Mouse (Mus musculus) testis, postnatal 10 days (tissue): ENCODE data around the gene Olfr1362.

Experiments used
- DNase-seq: peaks from one replicate; pipeline ENCODE4 v3.0.0; 2021; ENCODE audit warnings: low spot score

Gene Olfr1362

GRCm38 (mm10) chr13:21613922-21614321, at the start of gene Olfr1362:
Gene Olfr1362 (minus strand): TSS chr13:21614022.
- no peak for DNase-seq

- no peak for DNase-seq
These were observed 49.5 kb upstream of the Olfr1362 start, which contains the start of gene Olfr1361 for GRCm38 (mm10) chr13:21663286-21663685. Gene Olfr1361 (minus strand): TSS chr13:21663386.

DNA sequence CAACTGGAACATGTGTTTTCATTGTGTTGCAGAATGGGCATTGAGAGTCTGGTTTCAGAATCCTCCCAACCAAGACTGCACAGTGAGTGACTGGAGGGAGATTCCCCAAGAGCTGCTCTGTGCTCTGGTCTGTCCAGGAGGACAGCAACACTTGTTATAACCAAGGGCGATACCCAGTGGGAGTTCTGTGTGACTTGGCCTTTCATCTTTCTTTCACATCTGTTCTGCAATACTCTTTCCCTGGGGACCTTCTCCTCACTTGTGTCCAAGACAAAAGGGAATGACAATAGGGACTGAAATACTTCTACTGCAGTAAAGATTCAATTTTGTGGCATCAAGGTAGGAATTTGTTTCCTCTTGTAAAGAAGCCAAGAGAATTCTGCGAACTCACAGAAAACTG, 28.6 kb upstream of the Olfr1362 start, which contains the start of gene Olfr11:
TSS of gene Olfr11 (minus strand) at position 101 of the 400 bp plus-strand sequence.
- DNase-seq: no peak

DNA sequence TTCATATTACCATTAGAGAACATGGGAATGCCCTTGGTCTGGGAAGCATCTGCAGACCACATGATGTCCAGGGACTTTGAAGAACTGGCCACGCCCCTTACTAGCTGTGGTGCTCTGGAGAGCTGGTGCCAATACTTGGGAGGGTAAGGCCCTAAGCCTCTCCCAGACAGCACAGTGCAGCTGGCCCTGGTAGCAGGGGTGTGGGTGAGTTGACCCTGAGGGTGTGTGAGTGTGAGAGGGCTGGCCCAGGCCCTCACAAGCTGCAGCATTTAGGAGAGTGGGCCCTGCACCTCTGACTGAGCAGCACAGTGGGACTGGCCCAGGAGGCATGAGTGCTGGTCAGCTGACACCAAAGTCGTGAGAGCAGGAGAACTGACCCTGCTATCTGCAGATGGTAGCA, 22.2 kb downstream of the Olfr1362 start:
- no peak for DNase-seq

GRCm38 (mm10) chr13:21581659-21582058, 32.2 kb downstream of the Olfr1362 start, which contains the start of gene Olfr1364:
Gene Olfr1364 (minus strand): TSS chr13:21581759.
- no peak for DNase-seq
